Mouse (Mus musculus): Measurements from ENCODE around the gene Tal1. TPM values are rescaled to one million over a fixed set of nuclear protein-coding genes. Genes with fewer than 3 reads are reported as not detected.

Gene Tal1
- total RNA-seq, 2 experiments from 2014 or later = 7.2 to 7.3 TPM

DNA sequence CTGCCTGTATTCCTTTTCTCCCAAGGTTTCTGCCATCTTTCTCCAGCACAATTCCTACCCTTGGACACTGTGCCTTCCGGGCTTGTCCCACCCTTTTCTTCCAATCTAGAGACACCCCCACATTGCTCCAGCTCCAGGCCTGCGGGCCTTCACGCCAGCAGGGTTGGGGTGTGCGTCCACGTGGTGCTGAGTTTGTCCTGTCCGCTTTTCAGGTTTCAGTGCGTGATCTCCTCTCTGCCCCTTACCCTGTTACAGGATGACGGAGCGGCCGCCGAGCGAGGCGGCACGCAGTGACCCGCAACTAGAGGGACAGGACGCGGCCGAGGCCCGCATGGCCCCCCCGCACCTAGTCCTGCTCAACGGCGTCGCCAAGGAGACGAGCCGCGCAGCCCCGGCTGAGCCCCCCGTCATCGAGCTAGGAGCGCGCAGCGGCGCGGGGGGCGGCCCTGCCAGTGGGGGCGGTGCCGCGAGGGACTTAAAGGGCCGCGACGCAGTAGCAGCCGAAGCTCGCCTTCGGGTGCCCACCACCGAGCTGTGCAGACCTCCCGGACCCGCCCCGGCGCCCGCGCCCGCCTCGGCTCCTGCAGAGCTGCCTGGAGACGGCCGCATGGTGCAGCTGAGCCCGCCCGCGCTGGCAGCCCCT is 6.8 kb downstream of the Tal1 start:
- intact Hi-C loops (cut with DNase I) = no loop called here
- peak; percentile 26 to 31 for DNase-seq

DNA sequence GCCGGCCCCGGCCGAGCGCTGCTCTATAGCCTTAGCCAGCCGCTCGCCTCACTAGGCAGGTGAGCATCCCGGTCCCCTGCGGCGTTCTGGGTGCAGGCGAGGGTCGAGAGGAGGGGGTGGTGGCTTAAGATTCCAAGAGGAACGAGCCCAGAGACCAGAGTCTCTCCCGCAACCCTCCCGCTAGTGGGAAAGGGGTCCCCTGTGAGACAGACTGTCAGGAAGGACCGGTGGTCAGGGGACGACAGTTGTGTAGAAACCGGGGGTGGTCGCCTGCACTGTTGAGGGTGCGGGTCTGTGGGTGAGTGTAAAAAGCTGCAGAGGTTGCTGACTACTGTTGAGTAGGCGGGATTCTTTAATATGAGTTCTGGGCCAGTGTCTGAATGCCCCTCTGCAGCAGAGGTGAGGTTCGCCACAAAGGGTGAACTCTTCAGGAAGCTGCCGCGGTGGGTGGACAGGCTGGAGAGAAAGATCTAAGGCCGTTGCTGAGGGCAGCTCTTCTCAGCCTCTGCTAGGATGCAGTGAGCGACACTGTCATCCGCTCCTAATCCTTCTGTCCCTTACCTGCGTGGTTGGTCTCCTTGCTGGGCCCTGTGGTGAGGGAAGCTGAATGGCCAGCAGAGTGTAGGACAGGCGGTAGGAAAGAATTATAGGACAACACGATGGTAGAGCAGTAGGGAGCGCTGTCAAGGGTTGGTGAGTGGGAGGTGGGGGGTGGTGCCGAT is 7.5 kb downstream of the Tal1 start:
- no peak for DNase-seq
- intact Hi-C loops (cut with DNase I) = no loop called here

DNA sequence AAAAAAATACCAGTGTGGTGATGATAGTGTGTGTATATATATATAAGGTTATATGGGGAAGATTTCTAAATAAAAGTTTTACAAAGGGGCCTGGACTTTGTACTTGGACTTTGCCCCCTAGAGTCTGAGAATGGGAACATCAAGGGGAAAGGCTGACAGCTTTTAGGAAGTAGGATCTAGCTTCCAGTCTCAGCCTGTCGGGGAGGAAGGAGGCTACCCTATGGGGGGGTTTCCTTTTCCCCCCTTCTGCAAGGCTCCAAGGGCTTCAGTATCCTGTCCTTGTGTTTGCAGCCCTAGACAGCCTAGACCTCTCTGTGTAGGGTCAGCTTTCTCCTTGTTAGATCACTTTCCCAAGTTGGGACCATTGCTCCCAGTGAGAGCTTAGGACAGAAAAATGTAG is 15.4 kb downstream of the Tal1 start:
- intact Hi-C loops (cut with DNase I) = no loop called here
- DNase-seq = no peak

DNA sequence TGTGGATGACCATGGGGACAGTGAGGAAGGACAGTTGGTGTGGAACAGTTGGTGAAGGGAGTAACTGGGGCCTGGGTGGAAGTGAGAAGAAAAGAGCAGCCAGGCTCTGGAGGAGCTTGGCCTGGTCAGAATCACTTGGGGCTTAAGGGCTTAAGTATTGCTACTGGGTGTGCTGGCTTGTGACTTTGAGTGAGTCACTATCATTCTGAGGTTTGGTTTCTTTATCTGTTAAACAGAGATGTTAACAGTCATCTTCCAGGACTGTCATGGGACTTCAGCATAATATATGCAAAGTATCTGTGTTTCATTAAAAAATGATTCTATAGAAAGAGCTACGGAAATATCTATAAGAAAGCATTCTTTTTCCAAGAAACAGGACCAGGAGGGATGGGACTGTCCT is 18.6 kb downstream of the Tal1 start:
- DNase-seq = no peak
- intact Hi-C loops (cut with DNase I) = loop anchor here (2.0 kb wide), 1 partner anchor 14 kb away; no protein-coding TSS in a partner anchor

DNA sequence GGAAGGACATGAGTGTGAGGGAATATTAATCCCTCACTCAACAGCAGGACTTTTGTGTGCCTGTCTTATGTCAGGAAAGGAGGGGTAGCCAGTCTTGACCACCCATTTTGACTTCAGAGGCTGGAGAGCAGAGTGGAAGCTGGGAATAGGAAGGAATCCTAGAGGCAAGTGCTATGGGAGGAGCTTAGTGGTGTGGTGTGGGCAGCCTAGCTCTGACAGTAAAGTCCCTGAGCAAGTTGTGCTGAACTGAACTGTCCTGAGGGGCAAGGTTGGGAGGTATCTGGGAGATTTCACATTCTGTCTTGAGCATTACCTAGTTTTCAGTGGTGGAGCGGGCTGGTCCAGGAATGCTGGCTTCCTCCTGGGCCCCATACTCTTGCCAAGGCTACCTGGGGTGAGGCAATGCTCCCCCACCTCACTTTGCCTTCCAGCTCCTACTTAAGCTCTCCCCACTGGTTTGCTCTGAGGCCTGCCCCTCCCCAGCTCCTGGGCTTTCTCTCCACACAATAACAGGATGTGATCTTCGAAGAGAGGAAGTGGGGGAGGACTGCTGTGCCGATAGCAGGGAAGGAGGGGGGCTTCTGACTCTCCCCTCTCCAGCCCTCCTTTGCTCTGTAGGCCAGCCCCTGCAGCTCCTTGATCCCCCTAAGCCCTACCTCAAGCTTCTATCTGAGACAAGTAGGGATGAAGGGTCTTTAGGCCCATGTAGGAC is 19.1 kb downstream of the Tal1 start:
- intact Hi-C loops (cut with DNase I) = loop anchor here (2.0 kb wide), 1 partner anchor 15 kb away; no protein-coding TSS in a partner anchor
- DNase-seq = peak; percentile 50 to 53

DNA sequence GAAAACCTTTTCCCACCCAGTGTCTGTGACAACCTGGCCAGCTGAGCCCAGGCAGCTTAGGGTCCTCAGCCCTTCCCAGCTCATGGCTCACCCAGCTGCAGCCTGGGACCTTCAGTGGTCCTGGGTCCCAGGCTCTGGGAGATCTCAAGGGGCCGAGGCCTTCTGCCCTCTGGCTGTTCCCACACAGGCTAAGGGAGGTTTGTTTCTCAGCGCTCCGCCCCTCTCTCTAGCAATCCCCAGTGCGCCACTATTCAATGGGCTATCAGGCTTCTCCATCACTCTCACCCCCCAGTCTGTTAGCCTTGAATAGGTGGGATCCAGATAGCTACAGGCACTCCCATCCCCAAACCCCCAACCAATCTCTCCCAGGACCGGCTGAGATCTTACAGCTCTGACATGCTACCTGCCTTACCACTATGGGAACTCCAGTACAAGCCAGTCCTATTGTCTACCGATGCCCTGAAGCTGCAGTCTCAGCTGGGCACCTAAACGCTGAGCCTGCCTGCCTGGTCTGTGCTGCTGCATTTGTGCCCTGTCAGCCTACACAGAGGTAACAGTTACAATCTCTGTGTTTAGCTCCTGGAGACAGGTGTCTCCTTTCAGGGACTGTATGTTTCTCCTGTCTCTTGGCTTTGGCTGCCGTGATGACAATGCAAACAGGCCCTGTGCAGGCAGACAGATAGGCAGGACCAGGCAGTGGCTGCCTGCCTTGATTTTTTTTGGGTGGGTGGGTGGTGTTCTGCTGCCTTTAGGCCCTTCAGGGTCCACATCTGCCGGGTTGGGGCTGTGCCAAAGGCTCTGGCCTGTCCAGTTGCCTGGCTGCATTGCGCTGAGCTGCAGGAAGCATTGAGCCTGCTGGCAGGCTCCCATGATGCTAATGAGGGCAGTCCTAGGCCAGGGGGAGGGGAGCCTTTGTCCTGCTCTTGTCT is 22.9 kb downstream of the Tal1 start:
- intact Hi-C loops (cut with DNase I) = no loop called here
- peak; percentile 46 to 55 for DNase-seq

DNA sequence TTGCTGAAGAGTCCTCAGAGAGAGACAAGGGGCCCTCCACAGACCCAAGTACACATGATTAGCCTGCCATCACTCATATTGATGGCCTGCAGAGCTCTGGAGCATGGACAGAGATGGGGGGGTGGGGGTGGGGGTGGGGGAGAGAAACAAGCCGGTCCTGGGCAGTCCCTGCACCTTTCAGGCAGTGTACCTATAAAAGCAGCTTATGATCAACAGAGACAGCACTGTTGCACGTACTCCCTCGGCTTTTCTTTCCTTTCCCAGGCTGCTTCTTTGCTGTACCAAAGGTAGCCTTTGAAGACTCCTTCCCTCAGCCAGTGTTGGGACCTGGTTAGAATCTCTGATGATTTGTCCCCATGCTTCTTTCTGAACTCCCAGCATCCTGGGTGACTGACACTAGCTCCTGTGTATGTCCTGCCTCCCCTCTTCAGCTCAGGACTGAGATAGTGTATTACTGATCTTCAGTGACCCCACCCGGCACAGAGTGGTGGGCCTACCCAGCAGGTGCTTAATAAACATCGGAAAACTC is 23.7 kb downstream of the Tal1 start:
- no peak for DNase-seq
- intact Hi-C loops (cut with DNase I) = no loop called here

DNA sequence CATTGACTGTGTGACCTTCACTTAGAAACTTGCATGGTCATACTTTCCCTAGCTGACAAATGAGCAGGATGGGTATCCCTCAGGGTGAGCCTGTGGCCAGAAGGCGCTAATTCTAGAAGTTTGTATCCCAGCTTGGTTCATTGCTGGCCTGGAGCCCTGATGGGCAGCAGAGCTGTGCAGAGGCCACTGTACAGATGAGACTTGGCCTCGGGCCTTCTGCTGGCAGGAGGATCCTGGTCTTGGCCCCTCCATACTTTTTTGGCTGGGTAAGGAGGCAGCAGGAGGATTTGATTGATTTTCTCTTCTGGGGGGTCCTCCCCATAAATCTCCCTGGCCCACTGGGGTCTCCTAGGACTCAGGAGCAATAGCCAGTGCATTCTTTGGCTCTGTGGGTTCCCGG is 26.8 kb downstream of the Tal1 start:
- no peak for DNase-seq
- intact Hi-C loops (cut with DNase I) = no loop called here

DNA sequence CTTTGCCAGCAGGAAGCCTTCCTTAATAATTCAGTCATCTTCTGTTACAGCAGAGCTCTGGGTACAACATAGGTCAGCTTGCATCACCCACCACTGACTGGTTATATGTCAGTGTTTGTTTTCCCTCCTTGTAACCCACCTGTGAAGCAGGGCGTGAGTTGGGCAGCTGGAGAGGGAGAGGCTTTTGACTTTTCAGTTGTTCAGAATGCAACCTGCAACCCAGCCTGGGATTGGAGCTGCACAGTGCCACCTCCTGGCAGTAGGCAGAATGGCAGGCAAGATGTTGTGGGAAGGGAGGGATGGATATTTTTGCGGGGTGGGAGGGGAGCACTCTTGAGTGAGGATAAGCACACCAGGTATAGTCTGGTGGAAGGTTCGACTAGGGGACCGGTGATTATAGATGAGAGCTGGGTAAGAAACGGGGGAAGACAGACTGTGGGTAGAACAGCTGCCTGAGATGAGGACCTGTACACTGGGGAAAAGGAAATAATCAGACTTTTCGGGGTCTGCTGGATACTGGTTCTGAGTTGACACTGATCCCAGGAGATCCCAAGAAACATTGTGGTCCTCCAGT is 29.4 kb downstream of the Tal1 start:
- intact Hi-C loops (cut with DNase I) = loop anchor here (1.0 to 5.0 kb wide), 3 partner anchors 39 to 88 kb away; no protein-coding TSS in a partner anchor
- peak; percentile 65 to 82 for DNase-seq

DNA sequence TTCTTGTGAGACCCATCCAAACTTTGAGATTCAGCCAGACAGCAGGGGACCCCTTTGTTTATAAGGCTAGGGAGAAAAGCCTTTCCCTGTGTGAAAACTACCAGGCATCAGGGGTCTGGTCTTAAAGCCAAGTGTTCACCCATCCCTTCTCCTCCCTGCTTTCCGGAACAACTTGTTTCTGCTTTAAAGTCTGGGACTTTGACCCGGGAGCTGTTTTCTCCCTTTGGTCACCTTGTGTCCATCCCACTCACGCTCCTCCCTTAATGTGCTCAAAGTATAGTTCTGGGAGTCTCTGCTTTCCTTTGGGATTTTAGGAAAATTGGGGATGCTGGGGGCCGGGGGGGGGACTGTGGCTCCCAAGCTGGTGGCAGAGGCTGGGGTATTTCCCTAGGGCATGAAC is 30.0 kb downstream of the Tal1 start:
- intact Hi-C loops (cut with DNase I) = loop anchor here (5.0 kb wide), 1 partner anchor 89 kb away; no protein-coding TSS in a partner anchor
- DNase-seq = no peak

DNA sequence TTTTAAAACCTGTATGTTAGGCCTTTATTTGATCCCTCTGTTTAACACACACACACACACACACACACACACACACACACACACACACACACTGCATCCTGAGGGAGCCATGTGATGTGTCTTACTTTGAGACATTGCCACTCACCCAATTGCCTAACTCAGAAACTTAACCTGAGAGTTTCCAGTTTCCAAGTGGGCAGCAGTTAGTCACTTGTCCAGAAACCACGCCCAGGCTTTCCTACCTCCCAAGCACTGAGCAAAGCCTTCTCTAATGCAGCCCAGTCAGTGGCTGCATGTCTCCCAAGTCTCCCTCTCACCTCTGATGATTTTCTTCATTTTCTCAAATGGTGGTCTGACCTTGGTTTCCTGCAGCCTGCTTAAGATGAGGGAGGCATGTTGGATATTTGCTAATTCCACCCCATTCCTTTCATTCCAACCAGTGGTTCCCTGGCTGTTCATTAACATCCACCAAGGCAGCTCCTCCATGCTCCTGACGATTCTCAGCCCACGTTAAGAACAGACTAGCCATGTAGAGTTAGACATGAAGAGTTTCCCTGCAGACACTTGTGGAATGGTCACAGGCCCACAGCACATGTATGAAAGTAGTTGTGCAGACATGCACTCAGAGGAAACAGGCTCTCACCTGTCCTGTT is 30.7 kb downstream of the Tal1 start:
- no peak for DNase-seq
- intact Hi-C loops (cut with DNase I) = loop anchor here (5.0 kb wide), 1 partner anchor 90 kb away; no protein-coding TSS in a partner anchor

DNA sequence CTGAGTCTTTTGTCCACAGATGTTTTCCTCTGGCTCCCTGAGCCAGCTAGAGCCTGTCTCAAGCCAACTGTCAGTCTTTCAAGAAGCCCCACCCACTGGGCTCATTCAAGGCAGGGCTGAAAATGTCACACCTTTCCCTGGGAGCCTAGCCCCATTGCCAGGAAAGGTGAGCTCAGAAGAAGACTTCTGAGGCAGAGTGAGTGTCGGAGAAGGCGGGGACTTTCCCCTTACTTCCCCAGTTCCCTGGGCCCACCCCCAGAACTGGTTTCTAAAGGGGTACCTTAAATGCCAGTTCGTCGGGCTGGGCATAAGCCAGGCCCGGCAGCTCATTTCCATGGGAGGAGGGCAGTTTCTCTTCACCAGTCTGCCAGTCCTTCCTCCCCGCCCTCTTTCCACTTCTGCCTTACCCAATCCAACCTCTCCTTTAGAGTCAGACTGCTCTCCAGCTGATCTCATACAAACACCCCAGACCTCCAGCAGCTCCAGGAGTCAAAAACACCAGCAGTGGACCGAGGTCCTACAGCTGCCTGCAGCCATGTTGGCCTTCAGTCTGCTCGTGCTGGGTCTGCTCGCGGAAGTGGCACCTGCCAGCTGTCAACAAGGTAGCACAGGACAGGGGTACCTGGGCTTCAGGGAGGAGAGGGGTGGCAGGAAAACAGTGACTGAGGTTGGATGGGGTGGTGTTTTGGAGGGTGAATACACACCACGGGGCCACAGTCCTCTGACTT is 32.5 kb downstream of the Tal1 start, which contains the start of gene Pdzk1ip1:
Gene Pdzk1ip1, plus strand, starts transcription at position 98 of the 728 bp plus-strand sequence.
- intact Hi-C loops (cut with DNase I) = loop anchor here (5.0 kb wide), 1 partner anchor 91 kb away; no protein-coding TSS in a partner anchor
- no peak for DNase-seq

DNA sequence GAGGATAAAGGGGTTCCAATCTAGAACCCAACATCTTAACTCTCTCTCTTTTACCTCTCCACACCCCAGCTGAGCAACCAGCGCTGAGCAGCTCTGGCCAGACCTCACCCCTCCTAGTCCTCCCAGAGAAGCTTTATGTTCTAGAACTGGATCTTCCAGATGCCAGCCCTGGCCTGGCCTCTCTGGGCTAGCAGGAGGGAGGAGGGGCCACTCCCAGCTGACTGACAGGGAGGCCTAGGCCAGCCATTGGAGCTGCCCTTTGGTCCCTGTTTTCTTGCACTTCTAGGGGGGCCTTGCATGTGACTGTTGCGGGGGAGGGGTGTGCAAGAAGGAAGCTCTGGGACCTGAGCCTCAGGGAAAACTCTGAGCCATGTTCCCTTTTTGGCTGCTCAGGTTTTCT is 34.4 kb downstream of the Tal1 start:
- intact Hi-C loops (cut with DNase I) = no loop called here
- no peak for DNase-seq

DNA sequence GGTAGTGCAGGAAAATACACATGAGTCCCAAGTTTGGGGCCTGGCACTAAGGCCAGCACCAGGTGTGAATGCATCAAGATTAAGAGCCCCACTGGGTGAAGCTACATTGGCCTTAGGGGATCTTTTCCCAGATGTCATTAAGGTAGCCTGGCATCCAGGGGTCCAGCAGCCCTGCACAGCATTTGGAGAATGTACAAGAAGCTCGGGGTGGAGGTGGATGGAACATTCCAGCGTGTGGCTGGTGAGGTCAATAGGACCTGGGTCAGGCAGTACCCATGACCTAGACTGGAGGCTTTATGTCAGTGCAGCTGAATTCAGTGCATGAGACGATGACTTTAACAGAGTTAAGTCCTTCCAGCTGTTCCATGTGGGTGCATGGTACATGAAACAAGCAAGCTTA is 35.6 kb downstream of the Tal1 start:
- intact Hi-C loops (cut with DNase I) = no loop called here
- no peak for DNase-seq

DNA sequence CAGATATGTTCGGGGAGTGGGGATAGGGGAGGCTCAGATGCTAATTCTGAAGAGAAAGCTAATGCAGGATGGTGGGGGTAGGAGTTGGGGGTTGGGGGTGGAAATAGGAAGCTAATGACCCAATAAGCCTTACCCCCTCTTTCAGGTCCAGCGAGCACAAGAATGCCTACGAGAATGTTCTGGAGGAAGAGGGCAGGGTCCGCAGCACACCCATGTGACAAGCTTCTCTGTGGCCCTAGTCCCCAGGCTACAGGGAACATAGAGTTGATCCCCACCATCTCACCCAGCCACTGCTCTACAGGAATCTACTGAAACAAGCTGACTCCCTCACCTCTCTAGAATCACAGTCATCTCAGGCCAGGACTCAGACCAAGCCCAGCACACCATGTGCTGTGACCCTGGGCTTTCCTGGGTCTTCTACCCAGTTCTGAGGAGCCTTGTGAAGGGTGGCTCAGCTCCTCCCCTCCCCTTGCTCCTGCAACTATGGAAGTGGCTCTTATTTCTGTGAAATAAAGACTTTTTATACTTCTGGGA is 37.2 kb downstream of the Tal1 start:
- DNase-seq = no peak
- intact Hi-C loops (cut with DNase I) = no loop called here

DNA sequence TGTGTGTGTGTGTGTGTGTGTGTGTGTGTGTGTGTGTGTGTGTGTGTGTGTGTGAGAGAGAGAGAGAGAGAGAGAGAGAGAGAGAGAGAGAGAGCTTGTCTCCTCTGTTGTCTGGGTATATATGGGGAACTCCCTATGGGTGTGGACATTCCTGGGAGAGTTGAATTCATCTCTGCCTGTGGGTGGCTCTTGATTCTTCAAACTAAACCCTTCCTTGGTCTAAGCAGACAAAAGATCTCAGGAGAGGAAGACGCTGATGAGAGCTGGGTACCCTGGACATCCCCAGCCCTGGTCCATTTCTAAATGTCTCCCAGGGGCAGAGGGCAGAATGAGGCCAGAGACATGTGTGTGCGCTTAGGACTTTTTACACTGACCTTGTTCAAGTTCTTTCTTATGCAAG is 37.8 kb downstream of the Tal1 start:
- intact Hi-C loops (cut with DNase I) = no loop called here
- no peak for DNase-seq

DNA sequence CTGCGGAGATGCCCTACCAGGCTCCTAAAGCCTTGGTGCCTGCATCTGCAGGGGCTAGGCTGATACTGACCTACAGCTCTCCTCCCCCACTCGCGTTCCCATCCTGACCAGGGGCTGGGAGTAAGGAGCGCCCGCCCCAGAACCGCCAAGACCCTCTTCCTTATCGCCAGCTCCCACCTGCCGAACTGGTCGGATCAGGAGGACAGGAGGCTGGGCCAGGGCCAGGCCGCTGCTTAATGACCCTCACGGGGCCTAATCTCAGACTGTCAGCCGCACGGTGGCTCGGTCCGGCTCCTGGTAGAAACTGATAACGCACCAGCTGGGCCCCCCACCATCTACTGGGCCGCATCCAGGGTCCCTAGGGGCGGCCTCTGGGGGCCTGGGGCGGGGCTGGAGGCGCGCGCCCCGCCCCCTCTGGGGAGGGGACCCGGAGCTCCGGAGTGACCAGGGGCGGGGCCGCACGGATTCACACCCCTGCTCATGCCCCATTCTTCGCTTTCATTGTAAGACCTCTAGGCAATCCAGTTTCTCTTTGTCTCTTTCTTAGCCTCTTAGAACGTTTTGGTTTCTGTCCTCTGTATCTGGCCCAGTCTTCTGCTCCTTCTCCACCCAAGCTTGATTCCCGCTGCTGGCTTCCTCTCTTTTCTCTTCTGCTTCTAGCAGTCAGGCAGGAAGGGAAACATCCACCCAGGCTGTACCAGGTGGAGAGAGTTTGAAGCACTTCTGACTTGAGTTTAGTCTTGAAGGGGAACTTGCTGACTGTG is 39.6 kb downstream of the Tal1 start:
- peak in 1 of 2 experiments; percentile 20 for DNase-seq
- intact Hi-C loops (cut with DNase I) = no loop called here
